Mouse (Mus musculus) liver, embryonic 13.5 days (tissue): ENCODE measurements around the gene Mafk. TPM values are rescaled to one million over a fixed set of nuclear protein-coding genes. Genes with fewer than 3 reads are reported as not detected.
A peak's percentile ranks its signal among the peaks of the same experiment; 100 is the strongest.

Experiments
- ATAC-seq: fragments of 200-750 bp; cut with Nextera tagmentation; 2 replicates; pipeline ENCODE4 v1.8.0; 2017; ENCODE audit warnings: low read depth, mild to moderate bottlenecking, moderate number of reproducible peaks, moderate library complexity
- DNase-seq: peaks from one replicate; pipeline ENCODE4 v3.0.0; 2022
- H3K27ac ChIP-seq: fragments of 300-500 bp; sonication (generic); 2 replicates; pipeline ENCODE4 v1.5.1; 2015; ENCODE audit warnings: moderate library complexity, mild to moderate bottlenecking, inconsistent platforms
- H3K27me3 ChIP-seq: fragments of 300-500 bp; sonication (generic); 2 replicates; pipeline ENCODE4 v1.6.1; 2015; ENCODE audit warnings: mild to moderate bottlenecking, inconsistent platforms
- H3K36me3 ChIP-seq: fragments of 300-500 bp; sonication (generic); 2 replicates; pipeline ENCODE4 v1.6.1; 2015; ENCODE audit warnings: mild to moderate bottlenecking, inconsistent platforms
- H3K4me1 ChIP-seq: fragments of 300-500 bp; sonication (generic); replicated peaks from 2 replicates; pipeline ENCODE4 v1.6.1; 2015; ENCODE audit warnings: inconsistent platforms
- H3K4me2 ChIP-seq: fragments of 300-500 bp; sonication (generic); 2 replicates; pipeline ENCODE4 v1.6.1; 2015; ENCODE audit warnings: inconsistent platforms, mild to moderate bottlenecking, moderate library complexity
- H3K4me3 ChIP-seq: fragments of 300-500 bp; sonication (generic); replicated peaks from 2 replicates; pipeline ENCODE4 v1.5.1; 2015; ENCODE audit warnings: mild to moderate bottlenecking, inconsistent platforms
- H3K9ac ChIP-seq: fragments of 300-500 bp; sonication (generic); 2 replicates; pipeline ENCODE4 v1.6.1; 2015; ENCODE audit warnings: mild to moderate bottlenecking, inconsistent platforms
- H3K9me3 ChIP-seq: fragments of 300-500 bp; sonication (generic); replicated peaks from 2 replicates; pipeline ENCODE4 v1.6.1; 2016; ENCODE audit warnings: inconsistent platforms
- WGBS: fragments of 180-500 bp; shearing (Covaris S2); methylation state at CpG from one replicate; pipeline ENCODE4 v1.1.7; 2015; ENCODE audit not compliant: insufficient replicate concordance; 5-methylcytosine and 5-hydroxymethylcytosine counted together
- polyA plus RNA-seq: library from polyadenylated mRNA; unstranded; fragments of >200 nt; fragmentation: Nextera tagmentation; extraction: Ambion mirVana; gene quantifications from 2 replicates; pipeline ENCODE4 v1.2.1, GENCODE M21; 2015

Gene Mafk
- polyA plus RNA-seq, 1 experiment from 2014 or later = 41.6 TPM

DNA sequence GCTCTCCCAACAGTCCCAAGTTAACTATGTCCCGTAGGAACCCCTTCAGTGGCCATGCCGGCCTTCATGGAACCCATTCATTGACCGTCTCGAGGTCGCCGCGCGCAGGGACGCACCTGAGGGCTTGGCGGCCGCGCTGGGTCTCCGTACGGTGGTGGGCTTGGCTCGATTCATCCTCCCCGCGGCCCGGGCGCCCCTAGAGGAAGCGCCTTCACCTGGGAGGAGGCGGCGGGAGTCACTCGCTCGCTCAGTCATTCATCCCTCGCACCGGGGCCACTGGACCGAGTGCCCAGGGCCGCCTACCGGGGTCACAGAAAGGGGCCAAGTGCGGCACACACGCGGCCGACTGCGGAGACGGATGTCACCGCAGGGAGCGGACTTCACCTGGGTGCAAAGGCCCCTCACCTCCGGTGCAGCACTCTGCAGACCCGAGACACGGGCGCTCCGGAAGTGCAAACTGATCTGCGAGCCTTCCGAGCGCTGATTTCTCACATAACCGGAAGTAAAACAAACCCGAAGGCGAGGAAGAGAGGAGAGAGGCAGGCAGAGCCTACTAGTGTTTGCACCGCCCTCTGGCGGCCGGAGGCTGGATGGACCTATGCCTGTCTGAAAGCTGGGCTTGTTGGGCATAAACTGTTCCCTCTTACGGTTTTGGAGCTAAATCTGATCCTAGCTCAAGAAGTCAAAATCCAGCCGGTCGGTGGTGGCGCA is 15.9 kb upstream of the Mafk start, which contains the start of gene Ints1:
Gene Ints1, minus strand, starts transcription at position 459 of the 711 bp plus-strand sequence.
- peak within 1 kb of the TSS; percentile 77 for H3K4me3 ChIP-seq
- peaks cover 36% of the 10 kb centered on the region for H3K4me1 ChIP-seq
- peak; percentile 93 for DNase-seq
- peak within 1 kb of the TSS; percentile 51 for H3K27ac ChIP-seq
- no peaks in the 10 kb centered on the region for H3K27me3 ChIP-seq
- peak within 1 kb of the TSS; percentile 80 for H3K9ac ChIP-seq
- peak within 1 kb of the TSS; percentile 84 for H3K4me2 ChIP-seq
- WGBS = under 1% methylated on average over 54 of the region's 55 CpGs
- no peaks in the 10 kb centered on the region for H3K9me3 ChIP-seq
- H3K36me3 ChIP-seq = peaks cover 37% of the 10 kb centered on the region
- ATAC-seq = peak; percentile 90

DNA sequence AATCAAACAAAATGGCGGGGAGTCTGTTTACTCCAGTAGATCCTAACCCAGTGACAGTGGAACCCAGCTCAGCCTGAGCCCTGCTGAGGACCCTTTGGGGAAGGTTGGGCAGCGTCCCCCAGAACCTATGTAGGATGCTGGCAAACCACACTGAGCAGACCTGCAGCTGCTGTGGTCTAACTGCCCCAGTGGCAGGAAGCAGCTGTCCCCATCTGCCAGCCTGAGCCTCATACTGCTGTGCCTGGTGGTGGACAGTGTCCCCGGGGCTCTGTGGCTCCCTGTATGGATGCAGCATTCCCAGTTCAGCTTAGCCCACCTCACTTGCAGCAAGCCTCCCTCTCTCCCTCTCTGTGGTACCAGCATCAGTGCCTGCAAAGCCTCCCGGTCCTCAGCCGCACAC is 14.3 kb upstream of the Mafk start:
- Histone ChIP-seq H3K27ac (peak overlapping the region; percentile 23; the same call in 1 of the 2 replicates), H3K9ac (peak overlapping the region; percentile 24), H3K9me3 (no peaks in the 10 kb centered on the region), H3K4me3 (no peak overlapping the region), H3K4me2 (no peak overlapping the region), H3K4me1 (peaks cover 36% of the 10 kb centered on the region), H3K27me3 (no peaks in the 10 kb centered on the region), H3K36me3 (peaks cover 21% of the 10 kb centered on the region)
- no peak for ATAC-seq
- no peak for DNase-seq
- 42% methylated on average over 5 of the region's 5 CpGs for WGBS

- Histone ChIP-seq H3K27ac (no peak overlapping the region), H3K4me1 (peaks cover 10% of the 10 kb centered on the region), H3K36me3 (no peaks in the 10 kb centered on the region), H3K4me2 (no peak overlapping the region), H3K9me3 (no peaks in the 10 kb centered on the region), H3K27me3 (no peaks in the 10 kb centered on the region), H3K4me3 (no peak overlapping the region), H3K9ac (no peak overlapping the region)
- DNase-seq (no peak), ATAC-seq (no peak)
- WGBS = 78% methylated on average over 8 of the region's 8 CpGs
These were observed 9.9 kb upstream of the Mafk start for GRCm38 (mm10) chr5:139781406-139781805.

DNA sequence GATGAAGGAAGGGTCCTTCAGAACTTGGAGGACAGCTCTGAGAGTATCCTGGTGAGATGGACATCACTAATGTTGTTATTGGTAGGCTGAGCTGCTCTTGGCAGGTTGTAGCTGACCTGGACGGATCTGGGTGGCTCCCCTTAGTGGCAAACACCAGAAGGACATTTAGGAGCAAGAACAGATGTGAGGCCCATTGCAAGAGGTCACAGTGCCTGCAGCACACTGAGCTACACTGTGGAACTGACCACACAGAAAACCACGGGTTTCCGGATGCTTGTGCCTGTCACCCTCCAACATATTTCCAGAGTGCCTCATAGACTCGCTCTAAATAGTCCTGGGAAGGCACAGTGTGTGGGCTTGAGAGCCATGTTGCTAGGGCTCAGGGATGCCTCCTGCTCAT is 1.8 kb upstream of the Mafk start:
- 0 out of 2 replicates have a peak overlapping the region, but pooled peaks have one; percentile 1 for H3K9ac ChIP-seq
- WGBS = 23% methylated on average over 4 of the region's 4 CpGs
- peak overlapping the region; percentile 66 for H3K27ac ChIP-seq
- no peak for DNase-seq
- H3K9me3 ChIP-seq = no peaks in the 10 kb centered on the region
- no peak for ATAC-seq
- H3K4me3 ChIP-seq = no peak overlapping the region
- no peak overlapping the region for H3K4me2 ChIP-seq
- H3K27me3 ChIP-seq = no peaks in the 10 kb centered on the region
- H3K4me1 ChIP-seq = peaks cover 44% of the 10 kb centered on the region
- peaks cover 8% of the 10 kb centered on the region; the same call in 1 of the 2 replicates for H3K36me3 ChIP-seq

GRCm38 (mm10) chr5:139792159-139792775 is 954 bp downstream of the Mafk start:
- ATAC-seq = peak; percentile 8

DNA sequence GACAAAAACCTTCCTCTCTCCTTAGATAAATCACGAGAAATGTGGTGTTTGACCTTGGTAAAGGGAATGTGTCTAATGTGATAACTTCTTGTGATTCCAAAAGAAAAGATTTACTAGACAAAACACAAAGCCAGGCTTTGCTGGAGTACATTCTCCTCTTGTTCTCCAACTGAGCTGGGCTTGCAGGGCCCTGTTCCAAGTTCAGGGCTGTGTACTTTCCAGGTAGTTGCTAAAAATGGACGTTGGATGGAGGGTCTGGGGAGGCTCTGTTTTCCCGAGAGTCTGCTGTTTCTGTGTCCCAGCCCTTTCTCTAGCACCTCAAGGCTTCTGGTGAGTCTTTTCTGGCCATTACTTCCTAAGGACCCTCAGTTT is 1.6 kb downstream of the Mafk start:
- H3K9me3 ChIP-seq = no peaks in the 10 kb centered on the region
- peak overlapping the region; percentile 83 for H3K4me2 ChIP-seq
- H3K27me3 ChIP-seq = no peaks in the 10 kb centered on the region
- H3K27ac ChIP-seq = peak overlapping the region; percentile 99
- peaks cover 43% of the 10 kb centered on the region for H3K36me3 ChIP-seq
- 6% methylated on average over 3 of the region's 3 CpGs for whole genome bisulfite sequencing
- no peak for ATAC-seq
- peak overlapping the region; percentile 100 for H3K9ac ChIP-seq
- H3K4me1 ChIP-seq = peaks cover 79% of the 10 kb centered on the region
- no peak for DNase-seq
- peak overlapping the region; percentile 100 for H3K4me3 ChIP-seq

More at GRCm38 (mm10) chr5:139792159-139792775, 954 bp downstream of the Mafk start:
- Histone ChIP-seq H3K4me3 (peak overlapping the region; percentile 100), H3K4me2 (peak overlapping the region; percentile 83), H3K4me1 (peaks cover 72% of the 10 kb centered on the region), H3K27ac (peak overlapping the region; percentile 99), H3K36me3 (peaks cover 36% of the 10 kb centered on the region), H3K27me3 (no peaks in the 10 kb centered on the region), H3K9ac (peak overlapping the region; percentile 100), H3K9me3 (no peaks in the 10 kb centered on the region)
- DNase-seq = no peak
- 4% methylated on average over 11 of the region's 11 CpGs for WGBS

- Histone ChIP-seq H3K4me1 (peaks cover 84% of the 10 kb centered on the region), H3K9ac (peak overlapping the region; percentile 100), H3K36me3 (peaks cover 49% of the 10 kb centered on the region), H3K27me3 (no peaks in the 10 kb centered on the region), H3K9me3 (no peaks in the 10 kb centered on the region), H3K27ac (peak overlapping the region; percentile 99), H3K4me3 (peak overlapping the region; percentile 100), H3K4me2 (peak overlapping the region; percentile 83)
- peak; percentile 47 for ATAC-seq
- DNase-seq = no peak
- 5% methylated on average over 11 of the region's 11 CpGs for WGBS
These were observed 2.2 kb downstream of the Mafk start for GRCm38 (mm10) chr5:139793338-139794089.

DNA sequence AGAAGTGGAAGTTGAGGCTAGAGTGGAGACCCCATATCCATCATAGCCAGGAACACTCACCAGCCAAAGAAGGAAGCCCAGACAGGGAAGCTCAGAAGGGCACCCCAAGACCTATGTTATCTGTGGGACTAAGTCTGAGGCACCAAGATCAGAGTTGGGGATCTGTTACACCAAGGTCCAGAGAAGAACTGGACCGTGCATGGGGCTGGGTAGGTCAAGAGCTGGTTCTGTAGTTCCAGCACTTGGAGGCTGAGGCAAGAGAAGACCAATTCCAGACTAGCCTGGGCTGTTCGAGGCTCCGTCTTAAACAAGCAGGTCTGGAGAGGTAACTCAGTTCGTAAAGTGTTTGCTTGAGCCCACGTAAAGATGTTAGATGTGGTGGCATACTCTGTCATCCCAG is 2.8 kb downstream of the Mafk start:
- Histone ChIP-seq H3K9ac (peak overlapping the region; percentile 100), H3K27ac (peak overlapping the region; percentile 99), H3K27me3 (no peaks in the 10 kb centered on the region), H3K9me3 (no peaks in the 10 kb centered on the region), H3K4me3 (peak overlapping the region; percentile 100), H3K36me3 (peaks cover 55% of the 10 kb centered on the region), H3K4me1 (peaks cover 89% of the 10 kb centered on the region), H3K4me2 (peak overlapping the region; percentile 83)
- WGBS = 72% methylated on average over 5 of the region's 5 CpGs
- ATAC-seq = no peak
- DNase-seq = no peak

DNA sequence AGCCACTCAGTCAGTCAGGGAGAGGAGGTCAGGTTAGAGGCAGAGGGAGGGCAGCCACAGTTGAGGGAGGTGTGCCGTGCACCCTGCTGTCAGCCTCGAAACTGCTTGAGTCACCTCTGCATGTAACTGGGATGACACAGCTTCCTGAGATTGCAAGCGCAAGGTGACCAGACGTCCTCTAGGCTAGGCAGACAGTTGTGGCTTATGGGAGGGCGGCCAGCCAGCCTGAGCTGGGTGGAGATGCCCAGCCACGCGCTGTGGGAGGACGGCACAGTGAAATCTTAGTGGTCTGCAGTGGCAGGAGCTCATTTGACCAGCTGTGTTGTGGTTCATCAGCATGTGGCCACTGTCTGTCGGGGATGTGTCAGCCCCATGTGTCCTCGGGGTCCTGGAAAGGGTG is 3.6 kb downstream of the Mafk start:
- Histone ChIP-seq H3K27me3 (no peaks in the 10 kb centered on the region), H3K9me3 (no peaks in the 10 kb centered on the region), H3K4me2 (peak overlapping the region; percentile 83), H3K4me1 (peaks cover 90% of the 10 kb centered on the region), H3K27ac (peak overlapping the region; percentile 99), H3K36me3 (peaks cover 63% of the 10 kb centered on the region), H3K9ac (peak overlapping the region; percentile 100), H3K4me3 (peak overlapping the region; percentile 100)
- DNase-seq (peak; percentile 63), ATAC-seq (peak; percentile 54)
- 40% methylated on average over 10 of the region's 10 CpGs for WGBS

GRCm38 (mm10) chr5:139796001-139796620 is 4.8 kb downstream of the Mafk start:
- ATAC-seq (no peak), DNase-seq (no peak)
- Histone ChIP-seq H3K27me3 (no peaks in the 10 kb centered on the region), H3K9me3 (no peaks in the 10 kb centered on the region), H3K4me1 (peaks cover 90% of the 10 kb centered on the region), H3K4me2 (peak overlapping the region; percentile 83), H3K9ac (peak overlapping the region; percentile 100; the same call in 1 of the 2 replicates), H3K36me3 (peaks cover 74% of the 10 kb centered on the region), H3K27ac (peak overlapping the region; percentile 99), H3K4me3 (peak overlapping the region; percentile 100)
- WGBS = 74% methylated on average over 9 of the region's 9 CpGs

DNA sequence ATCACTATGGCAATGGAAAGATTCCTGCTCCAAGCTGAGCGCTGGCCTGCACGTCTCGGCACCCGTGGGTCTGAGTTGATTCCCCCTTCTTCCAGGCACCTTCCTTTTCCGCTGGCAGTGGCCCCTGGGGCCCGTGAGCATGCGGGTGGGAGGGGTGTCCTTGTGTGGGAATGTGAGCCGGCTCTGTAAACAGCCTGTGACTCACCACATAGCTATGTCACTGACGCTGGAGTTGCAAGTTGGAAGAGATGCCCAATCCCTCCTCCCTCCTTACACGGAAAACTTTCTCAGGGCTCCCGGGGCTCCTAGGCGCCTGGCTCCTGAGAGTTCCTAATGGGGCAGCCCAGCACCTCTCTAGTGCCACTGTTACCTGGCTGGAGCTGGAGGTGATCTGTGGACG is 5.6 kb downstream of the Mafk start:
- H3K9me3 ChIP-seq = no peaks in the 10 kb centered on the region
- ATAC-seq (no peak), DNase-seq (no peak)
- peaks cover 96% of the 10 kb centered on the region for H3K4me1 ChIP-seq
- peak overlapping the region; percentile 6; the same call in 1 of the 2 replicates for H3K4me3 ChIP-seq
- peak overlapping the region; percentile 99 for H3K27ac ChIP-seq
- H3K36me3 ChIP-seq = peaks cover 82% of the 10 kb centered on the region
- H3K27me3 ChIP-seq = no peaks in the 10 kb centered on the region
- H3K9ac ChIP-seq = peak overlapping the region; percentile 44; the same call in 1 of the 2 replicates
- peak overlapping the region; percentile 83 for H3K4me2 ChIP-seq
- 50% methylated on average over 13 of the region's 13 CpGs for WGBS
